Mouse (Mus musculus): ENCODE measurements at regions not wholly inside any gene's neighbourhood (a gene's known extent, or its start where the extent isn't known, plus 50 kb on each side); places are given as distances from the start of the nearest gene placed in this dataset.

DNA sequence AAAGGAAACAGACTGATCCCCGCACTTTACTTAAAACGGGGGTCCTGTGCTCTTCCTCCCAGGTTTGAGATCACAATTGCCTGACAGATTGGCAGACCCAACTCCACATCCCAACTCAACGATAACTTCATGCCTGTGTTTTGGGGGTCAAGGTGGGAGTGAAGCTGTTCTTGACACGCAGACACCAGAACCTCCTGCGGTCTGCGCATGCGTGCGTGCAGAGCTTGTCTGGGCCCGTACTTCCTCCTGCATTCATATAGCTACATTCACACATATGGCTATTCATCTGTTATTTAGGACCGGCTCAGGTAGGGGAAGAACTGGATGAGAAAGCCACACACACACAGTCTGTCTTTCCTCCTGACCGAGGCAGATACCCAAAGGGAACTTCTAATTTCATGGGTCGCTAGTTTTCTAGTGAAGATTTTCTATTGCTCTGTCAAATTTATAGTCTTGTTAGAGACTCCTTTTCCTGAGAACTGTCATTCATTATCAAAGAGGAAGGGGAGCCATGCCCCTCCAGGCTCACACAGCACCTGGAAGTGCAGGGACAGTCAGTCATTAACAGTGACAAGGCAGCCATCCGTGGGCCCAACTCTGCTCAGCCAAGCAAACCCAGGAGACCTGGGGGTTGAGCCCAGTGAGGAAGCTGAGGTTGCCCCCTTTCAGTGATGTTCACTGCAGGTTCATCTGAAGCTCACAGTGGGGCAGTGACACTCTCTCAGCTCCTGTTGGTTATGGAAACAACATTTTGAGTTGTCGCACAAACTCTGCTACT is 104.0 kb upstream of the Gm3448 start:
- Histone ChIP-seq H3K36me3 (ENCODE audit: control insufficient read depth, insufficient read depth, low read length, poor library complexity, severe bottlenecking) (no peaks in the 10 kb centered on the region), H3K9me3 (replicated peaks; ENCODE audit: control insufficient read depth, insufficient read depth, low read length, poor library complexity, severe bottlenecking) (no peaks in the 10 kb centered on the region), H3K4me3 (ENCODE audit: low read depth, low read length) (no peak overlapping the region), H3K27me3 (ENCODE audit: control insufficient read depth, insufficient read depth, low read length, poor library complexity, severe bottlenecking) (no peaks in the 10 kb centered on the region; the same call in 1 of the 2 replicates), H3K9ac (ENCODE audit: low read depth, poor library complexity, severe bottlenecking) (no peak overlapping the region), H3K27ac (ENCODE audit: insufficient read depth, low read length) (no peak overlapping the region), H3K4me1 (ENCODE audit: control insufficient read depth, insufficient read depth, low read length) (no peaks in the 10 kb centered on the region)
- TF ChIP-seq POLR2A (IDR thresholded peaks at IDR 0.05; ENCODE audit: insufficient read depth, low read length), result no peak
- no peak for TF ChIP-seq EP300 (IDR thresholded peaks at IDR 0.05; ENCODE audit: insufficient read depth, low read depth, low read length)
- TF ChIP-seq CTCF (IDR thresholded peaks at IDR 0.05; ENCODE audit: low read depth, low read length), result no peak

DNA sequence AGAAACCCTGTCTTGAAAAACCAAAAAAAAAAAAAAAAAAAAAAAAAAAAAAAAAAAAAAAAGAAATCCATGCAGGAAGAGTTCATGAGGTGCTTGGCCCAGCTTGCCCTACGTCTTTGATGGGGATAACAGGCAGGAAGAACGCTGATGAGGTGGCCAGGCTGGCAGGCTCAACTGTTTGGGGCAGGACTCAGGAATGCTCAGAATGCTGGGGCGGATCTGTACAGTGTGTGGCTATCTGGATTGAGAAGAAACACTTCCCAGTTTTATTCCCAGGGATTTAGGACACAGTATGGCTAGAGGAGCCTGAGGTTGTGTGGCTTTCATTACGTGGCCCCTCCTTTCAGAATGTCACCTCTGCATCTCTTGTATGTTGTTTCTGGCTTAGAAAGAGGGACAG is 99.1 kb upstream of the Gm3448 start:
- TF ChIP-seq POLR2A (IDR thresholded peaks at IDR 0.05; ENCODE audit: insufficient read depth, low read length) (no peak), EP300 (IDR thresholded peaks at IDR 0.05; ENCODE audit: insufficient read depth, low read depth, low read length) (no peak), CTCF (IDR thresholded peaks at IDR 0.05; ENCODE audit: low read depth, low read length) (no peak)

More for the DNA sequence above, 99.1 kb upstream of the Gm3448 start:
- no peaks in the 10 kb centered on the region for H3K27me3 ChIP-seq (ENCODE audit: control insufficient read depth, insufficient read depth, low read length, poor library complexity, severe bottlenecking)
- no peak overlapping the region for H3K9ac ChIP-seq (ENCODE audit: low read depth, poor library complexity, severe bottlenecking)
- no peak overlapping the region for H3K4me3 ChIP-seq (ENCODE audit: low read depth, low read length)
- H3K36me3 ChIP-seq (ENCODE audit: control insufficient read depth, insufficient read depth, low read length, poor library complexity, severe bottlenecking), result no peaks in the 10 kb centered on the region
- no peaks in the 10 kb centered on the region for H3K4me1 ChIP-seq (ENCODE audit: control insufficient read depth, insufficient read depth, low read length)
- H3K9me3 ChIP-seq (replicated peaks; ENCODE audit: control insufficient read depth, insufficient read depth, low read length, poor library complexity, severe bottlenecking), result no peaks in the 10 kb centered on the region
- no peak overlapping the region for H3K27ac ChIP-seq (ENCODE audit: insufficient read depth, low read length)
